Mouse (Mus musculus) heart, embryonic 14.5 days (tissue): ENCODE measurements around the gene Syt1. TPM values are rescaled to one million over a fixed set of nuclear protein-coding genes. Genes with fewer than 3 reads are reported as not detected.

ENCODE experiments used
- ATAC-seq: fragments of 200-750 bp; cut with Nextera tagmentation; 2 replicates; pipeline ENCODE4 v1.8.0; 2017; ENCODE audit warnings: low read depth, moderate TSS enrichment; ENCODE audit not compliant: insufficient number of reproducible peaks, insufficient read depth, low FRiP score
- H3K27ac ChIP-seq, 2 experiments: fragments of 200-500 bp in 1 of 2; fragments of 300-500 bp in 1 of 2; sonication (generic) in 1 of 2; replicated peaks in 1 of 2; 2 replicates each; pipeline ENCODE4 v1.5.1; 2012 to 2014; ENCODE audit warnings: low read depth in 2 of 2, low read length in 2 of 2, control low read depth in 1 of 2, mild to moderate bottlenecking in 1 of 2, mixed read lengths in 1 of 2; ENCODE audit not compliant: control insufficient read depth in 1 of 2, insufficient read depth in 1 of 2
- H3K27me3 ChIP-seq: fragments of 300-500 bp; sonication (generic); 2 replicates; pipeline ENCODE4 v1.6.1; 2014; ENCODE audit warnings: mild to moderate bottlenecking, low read length, control low read depth; ENCODE audit not compliant: control insufficient read depth, insufficient read depth
- H3K36me3 ChIP-seq: fragments of 300-500 bp; sonication (generic); 2 replicates; pipeline ENCODE4 v1.6.1; 2014; ENCODE audit warnings: mild to moderate bottlenecking, control low read depth, low read length, mixed read lengths; ENCODE audit not compliant: control insufficient read depth, insufficient read depth
- H3K4me1 ChIP-seq, 2 experiments: fragments of 200-500 bp in 1 of 2; fragments of 300-500 bp in 1 of 2; sonication (generic) in 1 of 2; 2 replicates each; pipeline ENCODE4 v1.6.1; 2012 to 2014; ENCODE audit warnings: low read length in 2 of 2, control low read depth in 1 of 2, mixed read lengths in 1 of 2; ENCODE audit not compliant: control insufficient read depth in 2 of 2, insufficient read depth in 2 of 2
- H3K4me2 ChIP-seq: fragments of 300-500 bp; sonication (generic); 2 replicates; pipeline ENCODE4 v1.6.1; 2014; ENCODE audit warnings: mild to moderate bottlenecking, low read length
- H3K4me3 ChIP-seq, 2 experiments: fragments of 200-500 bp in 1 of 2; fragments of 300-500 bp in 1 of 2; sonication (generic) in 1 of 2; 2 replicates each; pipeline ENCODE4 v1.5.1; 2012 to 2014; ENCODE audit warnings: low read length in 2 of 2, mild to moderate bottlenecking in 2 of 2, control low read depth in 1 of 2, low read depth in 1 of 2, moderate library complexity in 1 of 2; ENCODE audit not compliant: control insufficient read depth in 1 of 2, insufficient read depth in 1 of 2
- H3K9ac ChIP-seq: fragments of 300-500 bp; sonication (generic); 2 replicates; pipeline ENCODE4 v1.6.1; 2014; ENCODE audit warnings: mild to moderate bottlenecking, low read length
- H3K9me3 ChIP-seq: fragments of 300-500 bp; sonication (generic); 2 replicates; pipeline ENCODE4 v1.6.1; 2016; ENCODE audit warnings: low read length, control low read depth; ENCODE audit not compliant: control insufficient read depth
- WGBS: fragments of 180-500 bp; shearing (Covaris S2); extraction: QIAGEN DNeasy Blood & Tissue Kit; methylation state at CpG from one replicate; pipeline ENCODE4 v1.1.7; 2014; 5-methylcytosine and 5-hydroxymethylcytosine counted together
- polyA plus RNA-seq: library from polyadenylated mRNA; unstranded; fragments of >200 nt; fragmentation: Nextera tagmentation; extraction: Ambion mirVana; gene quantifications from 2 replicates; pipeline ENCODE4 v1.2.1, GENCODE M21; 2014

The Syt1 gene
- polyA plus RNA-seq, 1 experiment from 2014 or later, result 1.2 TPM

GRCm38 (mm10) chr10:108652066-108652465 is 358.7 kb downstream of the Syt1 start:
- Histone ChIP-seq H3K27me3 (no peaks in the 10 kb centered on the region), H3K36me3 (no peaks in the 10 kb centered on the region), H3K4me2 (no peak overlapping the region), H3K27ac (no peak overlapping the region), H3K9me3 (no peaks in the 10 kb centered on the region), H3K4me1 (peaks cover 7 to 19% of the 10 kb centered on the region in 2 experiments), H3K4me3 (no peak overlapping the region), H3K9ac (no peak overlapping the region)
- WGBS, result 43% methylated on average over 8 of the region's 8 CpGs
- no peak for ATAC-seq

- Histone ChIP-seq H3K4me3 (no peak overlapping the region), H3K4me1 (peaks cover 7 to 19% of the 10 kb centered on the region in 2 experiments), H3K9me3 (no peaks in the 10 kb centered on the region), H3K9ac (no peak overlapping the region), H3K36me3 (no peaks in the 10 kb centered on the region), H3K27ac (no peak overlapping the region), H3K27me3 (no peaks in the 10 kb centered on the region), H3K4me2 (no peak overlapping the region)
- ATAC-seq, result no peak
- WGBS, result 75% methylated on average over 7 of the region's 7 CpGs
These were observed 361.6 kb downstream of the Syt1 start for GRCm38 (mm10) chr10:108649174-108649573.

- Histone ChIP-seq H3K4me2 (no peak overlapping the region), H3K4me1 (no peaks in the 10 kb centered on the region), H3K27me3 (no peaks in the 10 kb centered on the region), H3K36me3 (no peaks in the 10 kb centered on the region), H3K9me3 (no peaks in the 10 kb centered on the region), H3K4me3 (no peak overlapping the region), H3K9ac (no peak overlapping the region), H3K27ac (no peak overlapping the region)
- ATAC-seq, result no peak
- WGBS, result 74% methylated on average over 5 of the region's 5 CpGs
These were observed 366.9 kb downstream of the Syt1 start for GRCm38 (mm10) chr10:108643915-108644314.

GRCm38 (mm10) chr10:108638095-108638494 is 372.7 kb downstream of the Syt1 start:
- Histone ChIP-seq H3K4me1 (peaks cover 0 to 4% of the 10 kb centered on the region in 2 experiments; a peak in 2 of 4 replicates), H3K27ac (peak overlapping the region in 1 of 2 experiments; percentile 12; a peak in 1 of 4 replicates), H3K27me3 (no peaks in the 10 kb centered on the region), H3K36me3 (no peaks in the 10 kb centered on the region), H3K4me2 (peak overlapping the region; percentile 6; the same call in 1 of the 2 replicates), H3K4me3 (no peak overlapping the region), H3K9ac (no peak overlapping the region), H3K9me3 (no peaks in the 10 kb centered on the region)
- ATAC-seq, result no peak
- 26% methylated on average over 5 of the region's 5 CpGs for WGBS

- Histone ChIP-seq H3K27ac (no peak overlapping the region), H3K4me2 (no peak overlapping the region), H3K9me3 (no peaks in the 10 kb centered on the region), H3K4me1 (peaks cover 0 to 4% of the 10 kb centered on the region in 2 experiments; a peak in 2 of 4 replicates), H3K9ac (no peak overlapping the region), H3K36me3 (no peaks in the 10 kb centered on the region), H3K27me3 (no peaks in the 10 kb centered on the region), H3K4me3 (no peak overlapping the region)
- ATAC-seq, result no peak
- 87% methylated on average over 7 of the region's 7 CpGs for WGBS
These were observed 374.7 kb downstream of the Syt1 start for GRCm38 (mm10) chr10:108636086-108636485.

DNA sequence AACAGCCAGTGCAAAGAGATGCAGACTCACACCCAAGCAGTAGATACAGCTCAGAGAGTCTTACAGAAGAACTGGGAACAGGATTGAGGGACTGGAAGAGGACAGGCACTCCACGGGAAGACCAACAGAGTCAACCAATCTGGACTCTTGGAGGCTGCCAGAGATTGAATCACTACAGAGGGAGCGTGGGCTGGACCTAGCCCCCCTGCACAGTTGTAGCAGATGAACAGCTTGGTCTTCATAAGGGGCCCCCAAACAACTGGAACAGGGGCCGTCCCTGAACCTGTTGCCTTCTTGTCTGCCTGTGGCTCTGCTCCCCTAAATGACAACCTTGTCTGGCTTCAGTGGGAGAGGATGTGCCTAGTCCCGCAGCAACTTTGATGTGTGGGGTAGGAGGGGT is 375.2 kb downstream of the Syt1 start:
- H3K9me3 ChIP-seq, result no peaks in the 10 kb centered on the region
- no peak overlapping the region for H3K27ac ChIP-seq
- peaks cover 0 to 4% of the 10 kb centered on the region in 2 experiments; a peak in 2 of 4 replicates for H3K4me1 ChIP-seq
- H3K9ac ChIP-seq, result no peak overlapping the region
- H3K4me3 ChIP-seq, result no peak overlapping the region
- no peak for ATAC-seq
- no peak overlapping the region for H3K4me2 ChIP-seq
- H3K27me3 ChIP-seq, result no peaks in the 10 kb centered on the region
- no peaks in the 10 kb centered on the region for H3K36me3 ChIP-seq
- 85% methylated on average over 4 of the region's 4 CpGs for WGBS

DNA sequence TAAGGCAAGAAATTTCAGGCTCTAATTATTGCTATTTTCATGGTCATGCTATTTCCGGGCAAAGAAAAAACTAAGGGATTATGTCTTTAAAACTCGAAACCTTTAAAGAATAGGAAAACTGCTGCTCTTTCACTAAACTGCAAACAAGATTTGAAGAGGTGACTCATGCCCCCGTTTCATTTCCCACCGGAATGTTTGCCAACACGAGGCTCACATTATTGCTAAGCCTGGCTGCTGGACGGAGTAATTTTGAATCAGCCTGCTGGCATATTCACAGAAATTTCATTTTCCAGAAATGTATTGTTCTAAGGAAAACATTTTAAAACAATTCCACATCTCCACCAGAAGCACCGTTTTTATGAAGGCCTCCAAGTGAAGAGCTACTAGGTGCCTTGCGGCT is 379.9 kb downstream of the Syt1 start:
- ATAC-seq, result no peak
- Histone ChIP-seq H3K27me3 (no peaks in the 10 kb centered on the region), H3K9ac (no peak overlapping the region), H3K4me3 (no peak overlapping the region), H3K36me3 (no peaks in the 10 kb centered on the region), H3K4me2 (no peak overlapping the region), H3K4me1 (peaks cover 0 to 6% of the 10 kb centered on the region in 2 experiments; a peak in 1 of 4 replicates), H3K27ac (no peak overlapping the region), H3K9me3 (no peaks in the 10 kb centered on the region)
- 82% methylated on average over 8 of the region's 8 CpGs for WGBS

DNA sequence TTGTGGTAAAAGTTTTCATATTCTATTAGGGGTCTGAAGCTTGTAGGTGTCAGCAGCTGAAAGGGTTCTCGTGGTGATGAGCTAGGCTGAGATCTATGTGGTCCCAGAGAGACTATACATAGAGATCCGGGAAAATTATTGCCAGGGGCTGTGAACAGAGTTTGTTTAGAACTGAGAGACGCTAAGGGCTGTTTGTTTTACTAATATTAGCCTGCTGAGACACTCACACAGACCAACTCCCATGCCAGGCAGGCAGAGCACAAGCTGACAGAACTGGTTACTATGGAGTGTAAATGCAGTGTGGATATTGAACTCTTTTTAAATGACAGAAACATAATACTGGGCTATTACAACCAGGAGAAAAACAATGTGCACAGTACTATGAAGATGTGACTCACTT is 384.4 kb downstream of the Syt1 start:
- no peak for ATAC-seq
- 31% methylated on average over 3 of the region's 3 CpGs for WGBS
- peaks cover 3 to 12% of the 10 kb centered on the region in 2 experiments; a peak in 2 of 4 replicates for H3K4me1 ChIP-seq

More for the DNA sequence above, 384.4 kb downstream of the Syt1 start:
- Histone ChIP-seq H3K9ac (no peak overlapping the region), H3K4me2 (no peak overlapping the region), H3K9me3 (no peaks in the 10 kb centered on the region), H3K27ac (no peak overlapping the region), H3K4me3 (no peak overlapping the region), H3K27me3 (no peaks in the 10 kb centered on the region), H3K36me3 (no peaks in the 10 kb centered on the region)
